Mouse (Mus musculus): ENCODE measurements around the gene Ryr2. TPM values are rescaled to one million over a fixed set of nuclear protein-coding genes. Genes with fewer than 3 reads are reported as not detected.

Ryr2 gene
- polyA plus RNA-seq, 1 experiment = not detected

GRCm38 (mm10) chr13:12013986-12014385 is 92.8 kb downstream of the Ryr2 start:
- TF ChIP-seq GATA1 (IDR thresholded peaks at IDR 0.05; ENCODE audit: low read length) = no peak

GRCm38 (mm10) chr13:12008995-12009689 is 97.6 kb downstream of the Ryr2 start:
- no peak for TF ChIP-seq GATA1 (IDR thresholded peaks at IDR 0.05; ENCODE audit: low read length)

- no peak for TF ChIP-seq GATA1 (IDR thresholded peaks at IDR 0.05; ENCODE audit: low read length)
Observed at GRCm38 (mm10) chr13:12007579-12007978, 99.2 kb downstream of the Ryr2 start.

DNA sequence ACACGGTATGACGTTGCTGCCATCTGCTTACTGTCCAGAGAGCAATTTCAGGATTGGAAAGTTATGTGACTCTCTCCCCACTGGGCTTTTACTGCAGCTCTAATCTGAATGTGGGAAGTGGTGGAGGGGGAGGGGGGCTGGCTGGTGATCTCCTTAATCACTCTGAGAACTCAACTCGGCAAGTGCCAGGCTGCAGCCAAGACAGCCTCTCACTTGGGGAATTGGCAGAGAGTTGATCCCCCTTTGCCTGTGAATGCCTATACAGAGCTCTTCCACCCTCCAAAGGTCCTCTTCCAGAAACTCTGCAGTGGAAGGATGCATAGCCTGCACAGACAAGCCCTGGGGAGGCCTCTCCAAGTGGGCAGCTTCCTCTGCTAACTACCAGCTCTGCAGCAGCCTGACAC is 104.9 kb downstream of the Ryr2 start:
- TF ChIP-seq GATA1 (IDR thresholded peaks at IDR 0.05; ENCODE audit: low read length) = no peak

GRCm38 (mm10) chr13:11999851-12000250 is 106.9 kb downstream of the Ryr2 start:
- no peak for TF ChIP-seq GATA1 (IDR thresholded peaks at IDR 0.05; ENCODE audit: low read length)

- no peak for TF ChIP-seq GATA1 (IDR thresholded peaks at IDR 0.05; ENCODE audit: low read length)
Observed at GRCm38 (mm10) chr13:11997366-11997765, 109.4 kb downstream of the Ryr2 start.

DNA sequence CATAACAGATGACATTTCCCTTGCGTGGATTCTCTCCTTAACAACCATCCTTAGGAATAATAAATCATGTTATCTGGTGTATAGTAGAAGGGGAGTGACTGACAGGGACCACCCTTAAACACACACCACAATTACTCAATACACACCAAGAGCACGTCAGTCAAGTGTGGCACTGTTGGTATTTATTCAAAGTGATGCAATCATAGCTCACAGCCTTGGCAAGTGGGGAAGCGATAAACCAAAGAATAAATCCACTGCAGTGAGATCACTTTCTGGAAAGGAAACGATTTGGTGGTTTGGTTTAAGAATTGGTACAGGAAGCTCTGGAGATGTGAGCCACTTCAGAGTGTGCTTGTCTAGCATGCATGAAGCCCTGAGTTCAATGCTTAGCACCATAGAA is 119.2 kb downstream of the Ryr2 start:
- no peak for TF ChIP-seq GATA1 (IDR thresholded peaks at IDR 0.05; ENCODE audit: low read length)

- no peak for TF ChIP-seq GATA1 (IDR thresholded peaks at IDR 0.05; ENCODE audit: low read length)
Observed at GRCm38 (mm10) chr13:11985056-11985455, 121.7 kb downstream of the Ryr2 start.

GRCm38 (mm10) chr13:11978997-11979396 is 127.7 kb downstream of the Ryr2 start:
- TF ChIP-seq GATA1 (IDR thresholded peaks at IDR 0.05; ENCODE audit: low read length) = no peak

- no peak for TF ChIP-seq GATA1 (IDR thresholded peaks at IDR 0.05; ENCODE audit: low read length)
Observed at GRCm38 (mm10) chr13:11978359-11978758, 128.4 kb downstream of the Ryr2 start.

- TF ChIP-seq GATA1 (IDR thresholded peaks at IDR 0.05; ENCODE audit: low read length) = no peak
Observed at GRCm38 (mm10) chr13:11977606-11978005, 129.1 kb downstream of the Ryr2 start.

DNA sequence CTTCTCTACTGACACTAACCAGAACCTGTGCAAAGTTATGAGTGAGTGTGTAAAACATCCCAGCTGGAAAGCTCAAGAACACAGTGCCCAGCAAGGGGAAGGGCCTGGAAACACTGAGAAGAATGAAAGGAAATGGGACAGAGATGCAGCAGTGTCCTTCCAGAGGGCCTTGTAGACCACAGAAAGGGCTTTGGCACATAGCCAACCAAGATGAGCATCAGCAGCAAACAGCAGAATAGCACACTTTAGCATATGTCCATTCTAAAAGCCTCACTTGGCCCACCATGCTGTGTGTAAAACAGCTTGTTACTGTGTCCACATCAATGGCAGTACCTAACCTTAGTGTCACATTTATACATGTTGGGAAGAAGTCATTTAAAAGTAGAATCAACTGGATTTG is 142.4 kb downstream of the Ryr2 start:
- TF ChIP-seq GATA1 (IDR thresholded peaks at IDR 0.05; ENCODE audit: low read length) = no peak

DNA sequence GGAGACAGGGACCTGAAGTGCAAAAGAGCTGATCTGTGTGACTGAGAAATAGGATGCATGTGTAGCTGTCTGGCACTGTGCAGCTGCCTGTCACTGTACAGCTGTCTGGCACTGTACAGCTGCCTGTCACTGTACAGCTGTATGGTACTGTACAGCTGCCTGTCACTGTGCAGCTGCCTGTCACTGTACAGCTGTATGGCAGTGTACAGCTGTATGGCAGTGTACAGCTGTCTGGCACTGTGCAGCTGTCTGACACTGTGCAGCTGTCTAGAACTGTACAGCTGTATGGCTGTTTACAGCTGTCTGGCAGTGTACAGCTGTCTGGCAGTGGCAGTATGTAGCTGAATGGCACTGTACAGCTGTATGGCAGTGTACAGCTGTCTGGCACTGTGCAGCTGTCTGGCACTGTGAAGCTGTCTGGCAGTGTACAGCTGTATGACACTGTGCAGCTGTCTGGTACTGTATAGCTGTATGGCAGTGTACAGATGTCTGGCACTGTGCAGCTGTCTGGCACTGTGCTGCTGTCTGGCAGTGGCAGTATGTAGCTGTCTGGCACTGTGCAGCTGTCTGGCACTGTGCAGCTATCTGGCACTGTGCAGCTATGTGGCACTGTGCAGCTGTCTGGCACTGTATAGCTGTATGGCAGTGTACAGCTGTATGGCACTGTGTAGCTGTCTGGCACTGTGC is 147.1 kb downstream of the Ryr2 start:
- TF ChIP-seq GATA1 (IDR thresholded peaks at IDR 0.05; ENCODE audit: low read length) = no peak

- TF ChIP-seq GATA1 (IDR thresholded peaks at IDR 0.05; ENCODE audit: low read length) = no peak
Observed at GRCm38 (mm10) chr13:11958854-11959253, 147.9 kb downstream of the Ryr2 start.

GRCm38 (mm10) chr13:11958271-11958670 is 148.5 kb downstream of the Ryr2 start:
- TF ChIP-seq GATA1 (IDR thresholded peaks at IDR 0.05; ENCODE audit: low read length) = no peak

DNA sequence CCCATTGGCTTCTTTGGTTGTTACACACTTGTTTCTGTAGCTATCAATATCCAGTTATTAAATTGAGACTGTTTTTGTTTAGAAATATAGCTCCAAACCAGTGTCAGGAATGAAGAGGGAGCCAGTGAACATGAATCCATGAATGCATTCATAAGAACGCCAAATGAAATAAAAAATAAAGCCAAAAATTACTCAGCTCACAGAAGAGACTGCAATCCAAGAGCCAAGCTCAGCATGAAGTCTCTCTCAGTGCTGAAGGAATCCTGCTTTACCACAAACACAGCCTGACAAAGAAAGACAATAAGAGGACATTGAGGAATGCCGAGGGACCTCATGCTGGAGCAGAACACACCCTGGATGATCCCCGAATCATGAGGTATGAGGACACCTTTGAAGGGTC is 154.8 kb downstream of the Ryr2 start:
- no peak for TF ChIP-seq GATA1 (IDR thresholded peaks at IDR 0.05; ENCODE audit: low read length)

- TF ChIP-seq GATA1 (IDR thresholded peaks at IDR 0.05; ENCODE audit: low read length) = no peak
Observed at GRCm38 (mm10) chr13:11945740-11946139, 161.0 kb downstream of the Ryr2 start.

Measured in G1E-ER4 (cell line).